Mouse (Mus musculus) heart, adult 2 months (tissue): ENCODE results near the gene Gsdmc4.

Experiments
- CTCF ChIP-seq: fragments of 200-600 bp; IDR thresholded peaks from 2 replicates; pipeline ENCODE4 v1.8.1; 2022; ENCODE audit warnings: antibody characterized with exemption, mild to moderate bottlenecking, moderate library complexity
- EP300 ChIP-seq: fragments of 200-500 bp; IDR thresholded peaks from 2 replicates; pipeline ENCODE4 v1.6.1; 2011; ENCODE audit warnings: low read depth, low read length, control low read depth; ENCODE audit not compliant: insufficient read depth
- POLR2A ChIP-seq: fragments of 200-500 bp; IDR thresholded peaks from 2 replicates; pipeline ENCODE4 v1.6.1; 2011; ENCODE audit warnings: mild to moderate bottlenecking, low read depth, low read length, control low read depth; ENCODE audit not compliant: insufficient read depth

GRCm38 (mm10) chr15:63932656-63933055 is 20.6 kb upstream of the Gsdmc4 start:
- TF ChIP-seq POLR2A = no peak
- TF ChIP-seq EP300 = no peak
- no peak for TF ChIP-seq CTCF
